Comparison of ENCODE assay signal across 8 mouse cellular contexts in the genomic region with DNA sequence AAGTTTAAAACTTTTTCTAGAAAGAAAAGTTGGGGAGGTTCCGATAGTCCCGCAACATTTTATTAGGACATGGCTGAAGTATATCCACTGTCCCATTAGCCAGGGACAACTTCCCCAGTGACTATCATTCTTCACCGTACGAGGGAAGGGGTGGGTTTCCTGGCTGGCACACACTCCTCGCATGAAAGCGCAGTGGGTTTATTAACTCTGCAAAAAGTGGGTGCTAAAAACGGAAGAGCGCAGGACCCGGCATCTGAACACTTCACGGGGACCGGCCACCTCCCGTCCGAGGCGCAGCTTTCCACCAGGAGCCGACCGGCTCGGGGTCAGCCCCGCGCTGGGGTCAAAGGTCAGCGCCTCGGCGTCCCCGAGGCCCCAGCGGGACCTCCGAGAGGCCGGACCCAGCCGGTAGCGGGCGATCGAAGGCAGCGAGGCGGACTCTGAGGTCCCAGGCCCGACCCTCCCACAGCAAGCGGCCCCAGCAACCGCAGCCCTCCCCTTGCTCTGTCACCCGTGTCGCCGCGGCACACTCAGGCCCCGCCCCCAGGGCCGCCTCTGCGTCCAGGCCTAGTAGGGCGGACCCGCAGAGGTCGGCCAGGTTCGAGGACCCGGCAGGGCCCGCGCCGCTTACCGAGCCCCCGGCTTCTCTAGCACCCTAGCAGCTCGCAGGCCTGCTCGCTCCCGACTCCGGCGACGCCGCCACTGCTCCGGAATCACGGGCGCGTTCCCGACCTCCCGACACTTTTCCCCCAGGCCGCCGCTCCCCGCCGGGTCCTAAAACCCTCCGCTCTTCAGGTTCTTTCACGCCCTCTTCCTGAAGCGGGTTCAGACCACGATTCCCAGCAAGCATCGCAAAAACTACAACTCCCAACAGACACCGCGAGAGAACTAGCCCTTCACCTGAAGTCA. TPM values are rescaled to one million over a fixed set of nuclear protein-coding genes. Genes with fewer than 3 reads are reported as not detected.
DNase-seq lines count a peak whose midpoint lies in the region; ATAC-seq and TF ChIP-seq lines count a peak whose summit lies in the region.

Armh3 (minus strand) TSS at position 704 of the 909 bp plus-strand sequence.

- in situ Hi-C loops in Patski (cut with MboI; ENCODE audit: low pct_unique_long_range_greater_than_20kb): no loop called here

- peak; percentile 65 for DNase-seq in Patski (ENCODE audit: low read depth, low spot score)
- DNase-seq in cerebellum, postnatal 14 days: peak; percentile 95 to 96
- peak; percentile 84 to 87 for DNase-seq in frontal cortex, postnatal 14 days (ENCODE audit: low spot score in 2 of 2)
- DNase-seq in layer of hippocampus, postnatal 25 days (ENCODE audit: extremely low spot score in 1 of 2, low spot score in 1 of 2): peak; percentile 79 to 88
- peak; percentile 95 for DNase-seq in lung, postnatal 25 days (ENCODE audit: low spot score)
- peak; percentile 94 for DNase-seq in retina, embryonic 14.5 days (ENCODE audit: low spot score)
- peak; percentile 94 for DNase-seq in thymus, postnatal 4 days

- H3K4me3 ChIP-seq in hindbrain, embryonic 13.5 days: peak within 1 kb of the TSS; percentile 87

- 1% methylated on average over 63 of the region's 76 CpGs for WGBS in hindbrain, embryonic 13.5 days

- H3K4me1 ChIP-seq in hindbrain, embryonic 13.5 days (replicated peaks): peaks cover 11% of the 10 kb centered on the region

- ATAC-seq in Patski: peak; percentile 75
- ATAC-seq in hindbrain, embryonic 13.5 days (ENCODE audit: low FRiP score): peak; percentile 95

- CTCF ChIA-PET in Patski (lab: Charles Lee): interaction anchor here (0.6 kb wide), 1 partner anchor 119 kb away, joined by 3 read pairs; no protein-coding TSS in a partner anchor

- peak within 1 kb of the TSS; percentile 65 for H3K4me2 ChIP-seq in hindbrain, embryonic 13.5 days

- peak within 1 kb of the TSS; percentile 97 for H3K27ac ChIP-seq in hindbrain, embryonic 13.5 days

- H3K27me3 ChIP-seq in Patski: no peaks in the 10 kb centered on the region
- peaks cover 7% of the 10 kb centered on the region; the same call in 1 of the 2 replicates for H3K27me3 ChIP-seq in hindbrain, embryonic 13.5 days

- no peaks in the 10 kb centered on the region for H3K9me3 ChIP-seq in hindbrain, embryonic 13.5 days

- POLR2A ChIA-PET in Patski (lab: Charles Lee): interaction anchor here (0.7 kb wide), 1 partner anchor 225 kb away, joined by 4 read pairs; no protein-coding TSS in a partner anchor

- H3K36me3 ChIP-seq in hindbrain, embryonic 13.5 days: no peaks in the 10 kb centered on the region

- no peak for TF ChIP-seq CTCF in Patski (IDR thresholded peaks at IDR 0.05)

- H3K9ac ChIP-seq in hindbrain, embryonic 13.5 days: peak within 1 kb of the TSS; percentile 91

RNA-seq across cellular contexts. Expression of gene Armh3, which starts in this region (rescaled TPM):
- 18.4 TPM for polyA plus RNA-seq in Patski (2021)
- polyA plus RNA-seq in hindbrain, embryonic 13.5 days (2015; fragmentation: Nextera tagmentation; extraction: Ambion mirVana): 22.8 and 23.9 TPM in 2 replicates
- total RNA-seq in layer of hippocampus, postnatal 25 days (2021): 10 to 100 TPM; 19.9 to 20.3 TPM

Comparison
In these comparisons a context has a peak if more than half of its experiments do, and no peak if none do; other contexts are left out.
1. Peak in every context shown above with its lines: DNase-seq, ATAC-seq, H3K4me3 ChIP-seq and H3K27ac ChIP-seq.